Mouse (Mus musculus) frontal cortex, adult 2 months (tissue): ENCODE measurements at regions not wholly inside any gene's neighbourhood (a gene's known extent, or its start where the extent isn't known, plus 50 kb on each side); places are given as distances from the start of the nearest gene placed in this dataset.

Source experiments
- DNase-seq, 2 experiments: peaks; one replicate each; pipeline ENCODE4 v3.0.0; 2022; ENCODE audit warnings: low spot score in 1 of 2; ENCODE audit errors: extremely low spot score in 1 of 2

DNA sequence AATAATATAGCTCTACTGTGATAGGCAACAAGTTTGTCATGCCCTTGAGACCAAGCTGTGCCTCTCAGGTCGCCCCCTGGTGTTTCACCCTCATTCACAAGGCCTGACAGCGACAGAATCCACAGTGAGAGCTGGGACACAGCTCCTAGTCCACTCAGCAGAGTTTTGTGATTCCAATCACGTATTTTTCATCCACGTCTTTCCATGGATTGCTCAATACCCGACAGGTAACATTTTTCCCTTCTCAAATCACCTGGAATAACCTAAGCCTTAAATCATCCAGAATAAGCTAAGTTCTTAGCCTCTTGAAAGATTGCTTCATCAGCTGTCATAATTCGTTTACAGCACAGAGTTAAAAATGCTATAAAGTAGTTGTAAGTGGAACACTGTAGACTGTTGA, 211.3 kb downstream of the Ccdc91 start:
- no peak for DNase-seq

DNA sequence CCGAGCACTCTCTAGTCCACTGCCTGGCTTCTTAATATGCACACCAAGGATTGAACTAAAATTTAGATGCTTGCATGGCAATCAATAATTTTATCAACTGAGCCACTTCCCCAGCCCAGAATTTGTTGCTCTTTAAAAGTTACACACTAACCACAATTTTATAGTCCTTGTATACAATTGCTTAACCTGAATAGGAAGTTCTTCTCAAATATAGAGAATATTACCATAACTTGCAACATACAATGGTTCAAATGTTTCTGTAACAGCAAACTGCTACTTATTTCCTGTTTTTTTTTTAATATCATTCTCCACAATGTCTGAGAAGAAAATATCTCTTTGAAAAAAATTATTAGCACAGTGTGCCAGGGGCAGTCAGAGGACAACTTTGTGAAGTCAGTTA, 222.6 kb downstream of the Ccdc91 start:
- no peak for DNase-seq

DNA sequence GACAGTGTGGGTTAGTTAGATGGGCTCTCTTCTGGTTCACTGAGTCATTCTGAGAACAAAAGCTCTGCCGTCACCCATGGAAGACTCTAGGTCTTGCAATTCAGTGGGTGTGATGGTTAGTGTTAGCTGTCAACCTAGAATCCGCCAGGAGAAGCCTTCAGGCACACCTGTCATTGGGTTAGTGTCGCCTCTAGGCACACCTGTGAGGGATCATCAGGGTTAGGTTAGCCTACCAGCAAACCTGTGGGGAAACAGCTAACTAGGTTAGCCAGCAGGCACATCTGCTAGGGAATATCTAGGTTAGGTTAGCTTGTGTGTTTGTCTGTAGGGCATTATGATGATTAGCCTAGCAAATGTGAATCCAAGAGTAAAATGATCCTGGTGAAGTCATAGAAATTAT, 223.8 kb downstream of the Ccdc91 start:
- no peak for DNase-seq

DNA sequence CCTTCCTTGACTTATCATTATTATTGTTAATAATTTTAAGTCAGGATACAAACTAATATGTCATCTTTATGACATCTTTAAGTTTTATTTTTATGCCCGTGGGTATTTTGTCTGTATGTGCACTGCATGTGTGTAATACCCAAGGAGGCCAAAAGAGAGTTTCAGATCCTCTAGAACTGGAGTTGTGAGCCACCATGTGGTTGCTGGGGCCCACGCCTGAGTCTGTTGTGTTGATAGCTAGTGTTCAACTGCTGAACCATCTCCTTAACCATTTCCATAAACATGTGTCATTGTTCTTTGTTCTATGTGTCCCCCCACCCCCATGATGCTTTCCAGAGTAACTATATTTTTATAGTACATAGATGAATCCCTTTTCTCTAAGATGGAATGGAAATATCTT, 225.0 kb downstream of the Ccdc91 start:
- DNase-seq = no peak

DNA sequence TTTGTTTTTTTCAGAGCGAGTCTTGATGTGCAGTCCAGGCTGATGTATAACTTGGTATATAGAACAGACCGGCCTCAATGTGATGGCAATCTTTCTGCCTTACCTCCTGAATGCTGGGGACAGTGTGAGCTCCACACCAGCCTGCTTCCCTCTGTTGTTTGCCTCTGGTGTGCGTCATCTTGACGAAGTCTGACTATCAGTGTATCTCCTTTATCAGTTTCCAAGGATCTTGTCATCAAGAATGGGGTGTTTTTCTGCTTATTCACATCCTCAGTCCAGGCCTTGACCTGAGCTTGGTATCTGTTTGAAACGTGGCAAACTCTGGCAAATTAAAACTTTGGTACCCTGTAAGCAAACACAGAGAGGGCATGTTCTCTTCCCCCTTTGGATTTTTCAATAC, 226.3 kb downstream of the Ccdc91 start:
- DNase-seq = no peak

DNA sequence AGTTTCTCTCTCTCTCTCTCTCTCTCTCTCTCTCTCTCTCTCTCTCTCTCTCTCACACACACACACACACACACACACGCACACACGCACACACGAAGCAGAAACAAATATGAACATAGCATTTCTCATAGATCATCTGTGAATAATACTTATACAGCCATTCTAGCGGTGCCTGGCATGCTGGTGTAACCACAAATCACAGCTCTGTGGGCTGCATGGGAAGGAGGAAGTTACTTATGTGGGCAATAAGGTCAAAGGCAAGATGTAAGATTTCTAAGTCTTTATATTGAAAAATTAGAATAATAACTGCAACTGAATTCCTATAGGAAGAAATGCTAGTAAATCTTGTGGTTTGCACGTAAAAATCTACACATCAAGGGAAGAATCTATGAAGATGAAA, 228.7 kb downstream of the Ccdc91 start:
- no peak for DNase-seq

DNA sequence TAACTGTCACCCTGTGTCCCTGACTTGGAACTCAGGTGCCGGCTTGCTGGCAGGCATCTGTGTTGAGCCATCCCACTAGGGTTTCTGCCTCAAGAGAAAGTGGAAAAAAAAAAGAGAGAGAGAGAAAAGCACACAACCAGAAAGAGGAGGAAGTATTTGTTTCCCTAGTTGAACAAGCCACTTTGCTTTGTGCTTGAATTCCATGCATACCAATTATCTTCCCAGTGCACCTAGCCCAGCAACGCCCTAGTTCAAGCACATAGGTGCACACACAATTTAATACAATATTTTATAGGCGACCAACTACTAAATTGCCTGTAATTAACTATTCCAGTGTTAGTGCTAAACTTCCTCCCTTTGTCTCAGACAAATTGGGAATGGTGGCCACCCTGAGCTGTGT, 230.3 kb downstream of the Ccdc91 start:
- no peak for DNase-seq

DNA sequence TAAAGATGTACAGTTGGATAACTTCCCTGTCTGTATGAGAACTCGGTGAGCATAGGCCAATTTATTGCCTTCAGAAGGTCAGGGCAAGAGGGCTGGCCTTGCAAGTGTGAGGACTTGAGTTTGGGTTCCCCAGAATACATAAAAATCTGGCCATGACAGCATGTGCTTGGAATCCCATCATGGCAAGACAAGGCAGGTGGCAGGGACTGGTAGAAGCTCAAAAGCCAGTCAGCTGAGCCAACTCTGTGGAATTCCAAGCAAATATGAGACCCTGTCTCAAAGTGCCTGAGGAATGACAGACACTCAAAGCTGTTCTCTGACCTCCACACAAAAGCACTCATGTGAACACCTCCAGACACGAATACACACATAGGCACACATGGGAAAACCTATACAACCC, 231.1 kb downstream of the Ccdc91 start:
- no peak for DNase-seq

DNA sequence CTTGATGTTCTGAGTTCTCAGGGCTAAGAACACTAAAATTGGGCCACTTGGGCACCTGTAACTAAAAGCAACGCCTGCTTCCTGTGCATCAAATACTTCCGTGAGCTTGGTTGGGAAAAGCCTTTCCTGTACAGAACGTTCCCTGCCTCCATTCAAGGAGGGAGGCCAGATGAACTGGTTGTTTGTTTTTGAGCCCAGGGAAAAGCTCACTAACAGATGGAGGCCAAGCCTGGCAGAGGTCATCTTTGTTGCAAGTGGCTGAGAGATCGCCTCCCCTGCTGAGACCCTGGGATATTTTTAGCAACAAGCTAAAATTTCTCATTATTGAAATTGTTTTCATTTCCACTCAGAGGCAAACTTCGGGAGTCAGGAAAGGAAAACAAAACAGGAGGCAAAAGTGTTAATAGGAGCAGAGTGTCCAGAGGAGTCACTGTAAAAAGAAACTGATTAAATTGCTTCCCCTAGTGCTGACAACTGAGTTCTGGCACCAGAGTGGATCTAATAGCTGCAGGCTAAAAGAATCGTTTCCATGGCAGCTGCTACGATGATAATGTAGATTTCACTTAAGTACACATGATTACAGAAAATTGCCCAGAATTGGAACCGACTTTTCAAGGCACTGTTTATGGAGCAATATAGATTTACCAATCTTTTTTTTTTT, 242.6 kb downstream of the Ccdc91 start:
- peak; percentile 14 to 37 for DNase-seq

DNA sequence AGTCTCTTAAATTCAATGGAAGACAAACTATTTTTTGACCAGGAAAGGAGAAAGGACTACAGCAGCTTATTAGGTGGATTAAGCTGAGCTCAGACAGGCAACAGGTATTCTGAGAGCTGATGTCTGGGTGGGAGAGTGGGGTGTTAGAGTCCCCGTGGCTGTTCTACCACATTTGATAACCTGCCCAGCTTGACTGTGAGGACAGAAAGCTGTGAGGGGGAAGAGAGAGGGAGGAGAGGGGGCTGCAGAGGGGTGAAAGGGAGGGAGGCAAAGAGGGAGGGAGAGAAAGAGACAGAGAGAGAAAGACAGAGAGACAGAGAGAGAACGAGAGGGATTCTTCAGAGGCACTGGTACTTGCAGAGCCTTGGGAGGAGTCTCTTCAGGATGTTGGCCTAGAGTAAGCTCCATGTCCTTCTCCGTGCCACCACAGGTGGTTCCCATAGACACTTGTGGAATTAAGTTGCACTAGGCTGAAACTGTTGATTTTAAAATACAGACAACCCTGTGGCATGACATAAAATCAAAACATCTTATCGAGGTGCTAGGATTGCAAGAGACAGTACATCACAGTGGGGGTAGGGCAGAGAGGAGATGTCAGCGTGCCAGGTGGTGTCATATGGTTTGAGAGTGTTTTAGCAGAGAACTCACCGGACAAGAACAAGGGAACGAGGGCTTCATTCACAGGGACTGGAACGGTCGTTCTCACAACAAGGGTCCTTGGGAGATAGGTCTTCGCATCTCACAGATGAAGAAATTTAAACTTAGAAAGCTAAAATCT, 243.3 kb downstream of the Ccdc91 start:
- no peak for DNase-seq

DNA sequence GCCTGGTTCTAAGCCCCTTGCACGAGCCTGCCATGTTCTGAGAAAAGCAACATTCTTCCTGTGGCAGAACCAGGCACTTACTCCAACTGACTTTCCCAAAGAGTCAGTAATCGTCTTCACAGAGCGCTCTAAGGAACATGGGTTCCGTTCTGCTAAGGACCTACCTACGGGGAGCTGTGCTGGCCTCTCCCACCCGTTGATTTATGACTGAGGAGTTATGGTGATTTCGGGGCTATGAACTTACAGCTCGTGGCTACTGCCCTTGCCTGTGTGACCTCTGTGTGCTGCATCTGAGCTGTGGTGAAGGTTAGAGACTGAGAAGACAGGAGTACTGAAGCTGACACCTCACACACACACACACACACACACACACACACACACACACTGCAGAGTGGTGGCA, 243.9 kb downstream of the Ccdc91 start:
- DNase-seq = no peak

DNA sequence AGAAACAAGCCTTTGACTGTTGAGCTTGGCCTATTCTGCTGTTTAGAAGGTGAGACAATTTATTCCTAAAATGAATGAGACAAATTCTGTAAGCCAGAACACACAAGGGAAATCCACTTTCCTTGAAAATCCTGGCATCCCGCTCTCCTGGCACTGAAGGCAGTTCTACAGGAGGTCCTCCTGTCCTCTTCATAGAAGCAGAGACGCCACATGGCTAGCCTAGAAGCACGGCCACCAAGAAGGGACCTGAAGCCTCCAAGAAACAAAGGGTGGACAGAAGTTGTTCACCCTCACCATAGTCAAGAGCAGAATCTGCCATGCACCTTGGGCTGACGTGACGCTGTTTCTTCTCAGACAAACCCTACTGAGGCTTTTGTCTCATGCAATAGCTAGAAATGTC, 247.7 kb downstream of the Ccdc91 start:
- no peak for DNase-seq

DNA sequence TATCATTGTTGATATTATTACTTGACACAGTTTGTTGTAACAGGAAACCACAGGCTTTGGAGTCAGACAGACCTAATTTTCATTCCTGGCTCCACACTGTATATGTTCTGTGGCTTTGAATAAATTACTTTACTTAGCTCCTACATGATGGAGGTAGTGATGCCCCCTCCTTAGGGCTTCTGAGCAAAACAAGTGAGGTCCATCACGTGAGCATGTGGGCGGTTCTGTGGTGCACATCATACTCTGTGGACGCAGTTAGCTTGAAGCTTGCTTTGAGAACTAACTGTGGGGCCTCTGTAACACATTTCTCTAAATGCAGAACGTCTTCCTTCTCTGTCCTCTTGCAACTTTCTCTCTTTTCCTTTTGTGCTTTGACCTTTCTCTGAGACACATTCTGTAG, 251.4 kb downstream of the Ccdc91 start:
- no peak for DNase-seq

DNA sequence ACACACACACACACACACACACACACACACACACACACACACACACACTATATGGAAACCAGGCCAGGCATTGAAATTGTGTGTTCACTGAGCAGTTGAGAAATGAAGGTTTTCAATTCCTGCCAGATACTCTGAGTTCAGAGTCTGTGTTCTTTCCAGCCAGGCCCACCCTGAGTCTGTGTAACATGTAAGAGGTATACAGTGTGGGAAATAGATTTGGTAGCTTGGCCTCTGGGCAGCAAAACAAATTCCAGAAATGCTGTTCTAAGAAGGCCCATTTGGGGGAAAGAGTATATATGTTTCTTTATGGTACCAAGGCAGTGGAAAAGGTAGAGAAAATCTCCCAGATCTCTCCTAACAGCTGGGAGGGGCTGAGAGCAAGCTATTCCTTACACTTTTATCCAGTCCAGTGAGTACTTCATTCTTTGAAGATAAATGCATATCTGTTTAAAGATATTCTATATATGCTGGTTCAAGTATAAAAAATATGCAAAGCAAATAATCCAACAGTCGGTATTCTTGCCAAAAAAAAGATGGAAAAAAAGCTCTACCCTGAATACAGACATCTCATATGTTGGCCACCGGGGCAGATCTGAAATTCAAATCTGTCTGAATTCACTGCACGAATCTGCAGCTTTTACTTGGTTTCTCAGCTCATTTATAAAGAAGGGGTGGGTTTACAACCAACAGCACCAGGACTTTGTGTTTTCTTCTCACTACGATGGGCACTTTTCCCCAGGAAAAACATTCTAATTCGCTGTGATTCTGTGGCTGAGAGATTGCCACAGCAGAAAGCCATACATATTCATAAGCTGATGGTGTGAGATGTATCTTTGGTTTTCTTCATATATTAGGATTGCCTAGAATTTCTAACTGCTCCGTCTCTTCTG, 252.3 kb downstream of the Ccdc91 start:
- peak; percentile 10 to 50 for DNase-seq

DNA sequence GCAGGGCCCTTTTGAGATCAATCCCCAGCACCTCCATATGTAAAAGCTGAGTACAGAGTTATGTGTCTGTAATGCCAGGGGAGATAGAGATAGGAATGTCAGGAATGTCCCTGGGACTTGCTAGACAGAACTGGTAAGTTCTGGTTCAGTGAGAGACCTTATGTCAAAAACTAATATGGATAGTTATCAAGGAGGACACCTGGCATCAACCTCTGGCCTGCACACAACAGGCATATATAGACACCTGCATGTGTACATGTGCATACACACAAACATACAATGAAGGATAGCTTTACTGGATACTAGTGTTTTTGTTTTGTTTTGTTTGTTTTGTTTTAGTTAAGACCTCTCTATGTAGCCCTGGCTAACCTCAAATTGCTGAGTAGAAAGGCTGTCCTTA, 254.1 kb downstream of the Ccdc91 start:
- DNase-seq = no peak

DNA sequence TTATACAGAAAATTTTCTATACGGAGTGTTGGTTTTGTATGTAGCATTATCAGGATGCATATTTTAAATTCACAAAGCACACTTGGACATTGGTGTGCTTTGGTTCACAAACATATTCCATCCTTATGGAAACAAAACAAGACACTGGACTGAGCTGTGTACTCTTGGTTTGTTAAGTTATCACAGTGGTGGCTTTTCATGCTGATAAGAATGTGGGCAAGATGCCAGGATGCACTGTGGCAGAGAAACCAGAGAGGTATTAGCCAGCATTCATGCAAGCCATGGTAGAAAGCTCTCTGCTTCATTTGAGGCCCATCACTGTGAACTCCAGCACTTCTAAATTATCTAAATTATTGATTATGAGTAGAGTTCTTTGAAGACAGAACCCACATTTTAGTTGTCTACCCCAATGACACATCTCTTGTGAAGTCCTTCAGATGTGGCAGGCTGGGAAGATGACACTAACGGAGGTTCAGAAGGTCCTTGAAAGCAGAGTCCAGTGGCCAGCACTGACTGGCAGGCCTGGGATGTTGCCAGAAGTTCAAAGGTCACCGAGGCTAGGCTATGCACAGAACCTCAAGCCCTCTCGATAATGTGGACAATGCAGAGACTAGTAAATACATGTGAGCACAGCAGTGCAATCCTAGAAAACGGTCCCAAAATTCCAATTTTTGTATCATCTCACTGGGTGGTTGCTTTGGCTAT, 263.1 kb downstream of the Ccdc91 start:
- no peak for DNase-seq

DNA sequence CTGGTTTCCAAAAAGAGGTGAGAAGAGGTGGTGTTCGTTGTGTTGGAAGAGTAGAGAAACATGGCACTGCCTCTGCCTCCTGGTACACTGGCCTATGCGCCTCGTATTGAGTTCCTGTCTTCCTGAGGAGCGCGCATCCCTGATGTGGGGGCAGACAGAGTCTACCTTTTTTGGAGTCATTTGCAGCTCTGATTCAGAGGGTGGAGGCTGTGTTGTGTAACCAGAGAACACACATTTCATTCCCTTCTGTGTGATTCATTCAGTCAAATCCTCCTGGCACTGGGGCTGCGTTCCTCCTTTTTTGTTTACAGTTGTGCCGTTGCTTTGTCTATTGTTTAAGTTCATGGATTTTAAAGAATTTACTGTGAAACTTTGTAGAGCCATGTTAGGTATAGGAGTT, 265.8 kb downstream of the Ccdc91 start:
- peak; percentile 44 to 78 for DNase-seq

DNA sequence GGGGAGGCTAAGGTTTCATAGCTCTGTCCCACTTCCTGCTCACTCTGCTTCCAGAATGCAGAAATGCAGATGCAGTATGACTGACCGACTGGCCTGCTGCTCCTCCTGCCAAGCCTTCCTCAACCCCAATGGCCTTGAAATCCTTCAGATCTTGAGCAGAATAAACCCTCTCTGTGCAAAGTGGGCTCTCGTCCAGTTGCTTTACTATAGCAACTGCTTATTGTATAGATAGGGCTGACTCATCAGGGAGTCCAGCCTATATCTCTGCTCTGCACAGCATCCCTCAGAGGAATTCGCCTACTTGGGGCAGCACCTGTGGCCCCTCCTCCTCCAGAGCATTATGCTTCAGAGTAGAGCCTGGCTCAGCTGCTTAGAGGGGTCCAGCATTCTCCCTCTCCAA, 268.5 kb downstream of the Ccdc91 start:
- DNase-seq = no peak

DNA sequence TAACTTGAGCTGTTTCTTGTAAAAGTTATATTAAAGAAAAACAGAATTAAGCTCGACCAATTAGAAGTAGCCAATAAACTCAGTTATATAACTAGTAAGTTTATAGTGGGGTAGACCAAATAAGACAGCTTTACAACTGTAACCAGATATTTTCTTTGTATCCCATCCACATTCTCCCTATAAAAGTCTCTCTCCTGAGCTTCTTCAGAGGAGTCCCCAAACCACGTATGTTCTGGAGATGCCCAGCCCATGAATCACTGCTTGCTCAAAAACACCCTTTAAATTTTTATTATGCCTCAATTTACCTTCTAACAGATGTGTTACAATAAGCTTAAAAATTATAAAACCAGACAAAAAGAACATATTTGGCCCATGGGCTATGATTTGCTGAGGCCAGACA, 270.1 kb downstream of the Ccdc91 start:
- no peak for DNase-seq

DNA sequence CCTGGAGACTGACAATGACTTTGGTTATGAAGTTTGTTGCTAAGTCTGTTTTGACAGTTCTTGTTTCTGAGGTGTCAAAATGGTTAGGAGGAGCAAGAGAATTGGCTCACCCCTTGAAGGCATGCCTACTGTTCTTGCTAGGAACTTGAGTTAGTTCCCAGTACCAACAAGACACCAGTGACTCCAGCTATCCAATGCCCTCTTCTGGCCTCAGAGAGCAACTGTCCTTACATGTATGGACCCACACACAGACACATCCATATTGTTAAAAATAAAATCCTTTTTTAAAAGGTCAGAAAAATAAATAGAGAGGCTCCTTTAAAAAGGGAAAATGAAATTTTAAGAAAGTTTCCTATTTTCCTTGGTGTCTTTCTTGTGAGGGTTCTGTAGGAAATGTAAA, 272.3 kb downstream of the Ccdc91 start:
- DNase-seq = no peak

DNA sequence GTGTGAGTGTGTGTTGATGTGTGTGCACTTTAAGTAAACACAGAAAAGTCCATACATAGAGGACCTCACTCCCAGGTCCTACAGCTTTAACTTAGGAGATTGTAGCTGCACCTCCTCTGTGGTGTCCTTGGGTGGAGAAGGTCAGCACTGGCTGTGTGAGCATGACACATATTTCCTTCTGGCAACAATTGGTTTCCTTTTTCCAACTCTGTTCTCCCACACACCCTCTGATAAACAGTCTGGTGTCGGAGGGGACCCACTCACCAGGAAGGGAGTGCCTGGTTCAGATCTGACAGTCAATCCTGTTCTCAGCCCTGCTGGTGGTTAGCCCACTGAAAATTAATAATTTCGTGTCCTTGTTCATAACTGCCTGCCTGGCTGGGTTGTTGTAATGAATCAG, 276.7 kb downstream of the Ccdc91 start:
- DNase-seq = no peak
